Comparison of ENCODE assay signal across 33 mouse cellular contexts in genomic region chr17:36893387-36893786, GRCm38 (mm10). TPM values are rescaled to one million over a fixed set of nuclear protein-coding genes. Genes with fewer than 3 reads are reported as not detected.
DNase-seq lines count a peak whose midpoint lies in the region; ATAC-seq and TF ChIP-seq lines count a peak whose summit lies in the region.
"Had no signal": no experiment of that assay in that cellular context is flagged by ENCODE, and none has a peak within 500 bp of the region (broad histone marks: within the 10 kb centered on the region; RNA-seq: fewer than 3 reads in every experiment).

No protein-coding gene starts in this region.

- no peak for DNase-seq in cerebellum, adult 2 months
- DNase-seq in thymus, postnatal 4 days = no peak
- no peak for DNase-seq in B cell, adult 2 months
- DNase-seq: adrenal gland, adult 2 months; adrenal gland, postnatal 14 days; cerebellum, adult 11 months; cerebellum, adult 8-10 months; cerebellum, postnatal 10 days; cerebellum, postnatal 36 days; forebrain, postnatal 0 days; gastrocnemius, adult 2 months; gastrocnemius, postnatal 14 days; heart, adult 18-20 months; heart, postnatal 14 days; heart, postnatal 4 days had no signal

- H3K4me3 ChIP-seq in intestine, embryonic 15.5 days (replicated peaks) = no peak overlapping the region
- H3K4me3 ChIP-seq in intestine, embryonic 16.5 days (ENCODE audit: low read length) = no peak overlapping the region
- H3K4me3 ChIP-seq in cerebellum, adult 2 months (replicated peaks; ENCODE audit: insufficient read depth, low read depth, low read length) = no peak overlapping the region
- H3K4me3 ChIP-seq: embryonic facial prominence, embryonic 12.5 days; embryonic facial prominence, embryonic 15.5 days; gastrocnemius, adult 2 months; heart, embryonic 12.5 days; heart, embryonic 15.5 days had no signal

- H3K27ac ChIP-seq in intestine, embryonic 15.5 days = 0 out of 2 replicates have a peak overlapping the region, but pooled peaks have one; percentile 9
- H3K27ac ChIP-seq in intestine, embryonic 16.5 days (ENCODE audit: low read length) = no peak overlapping the region
- H3K27ac ChIP-seq in cerebellum, adult 2 months (ENCODE audit: insufficient read depth, low read length) = no peak overlapping the region
- H3K27ac ChIP-seq: embryonic facial prominence, embryonic 12.5 days; embryonic facial prominence, embryonic 15.5 days; gastrocnemius, adult 2 months; heart, embryonic 15.5 days; hindbrain, embryonic 14.5 days; hindbrain, postnatal 0 days had no signal

- TF ChIP-seq POLR2A in cerebellum, adult 2 months (IDR thresholded peaks at IDR 0.05; ENCODE audit: borderline replicate concordance, insufficient read depth, low read length) = no peak

- no peak for ATAC-seq in intestine, embryonic 15.5 days
- no peak for ATAC-seq in intestine, embryonic 16.5 days
- peak; percentile 40 for ATAC-seq in common myeloid progenitor, adult 5-6 weeks (replicated peaks; ENCODE audit: low read depth, poor library complexity, severe bottlenecking)
- 0 out of 2 replicates have a peak, but pooled peaks have one; percentile 21 for ATAC-seq in megakaryocyte-erythroid progenitor cell, adult 5-6 weeks (replicated peaks; ENCODE audit: low FRiP score, low TSS enrichment, poor library complexity, severe bottlenecking)
- ATAC-seq: forebrain, embryonic 14.5 days; forebrain, postnatal 0 days; hindbrain, postnatal 0 days; inflammation-experienced regulatory T-cells, adult 6 months had no signal

- 59% methylated on average over 5 of the region's 5 CpGs for WGBS in intestine, embryonic 15.5 days
- WGBS in intestine, embryonic 16.5 days = 54% methylated on average over 5 of the region's 5 CpGs
- 82% methylated on average over 5 of the region's 5 CpGs for WGBS in cerebellum, adult 2 months

- no peaks in the 10 kb centered on the region for H3K4me1 ChIP-seq in intestine, embryonic 15.5 days (replicated peaks)
- 0 out of 2 replicates have a peak, but pooled peaks cover 2% of the 10 kb centered on the region for H3K4me1 ChIP-seq in intestine, embryonic 16.5 days (ENCODE audit: control insufficient read depth, insufficient read depth, low read length)
- no peaks in the 10 kb centered on the region for H3K4me1 ChIP-seq in cerebellum, adult 2 months (ENCODE audit: control insufficient read depth, insufficient read depth, low read length)
- H3K4me1 ChIP-seq: embryonic facial prominence, embryonic 12.5 days; embryonic facial prominence, embryonic 15.5 days; heart, embryonic 12.5 days; heart, embryonic 15.5 days had no signal

- no peak overlapping the region for H3K4me2 ChIP-seq in intestine, embryonic 15.5 days (replicated peaks)
- no peak overlapping the region for H3K4me2 ChIP-seq in intestine, embryonic 16.5 days (ENCODE audit: low read depth, low read length)
- H3K4me2 ChIP-seq: embryonic facial prominence, embryonic 12.5 days; embryonic facial prominence, embryonic 15.5 days; heart, embryonic 12.5 days; heart, embryonic 15.5 days; hindbrain, embryonic 14.5 days had no signal

- no peaks in the 10 kb centered on the region for H3K9me3 ChIP-seq in intestine, embryonic 15.5 days
- H3K9me3 ChIP-seq in intestine, embryonic 16.5 days (ENCODE audit: control insufficient read depth, low read length) = no peaks in the 10 kb centered on the region
- H3K9me3 ChIP-seq: embryonic facial prominence, embryonic 12.5 days; embryonic facial prominence, embryonic 15.5 days; heart, embryonic 12.5 days; heart, embryonic 15.5 days had no signal

- no peaks in the 10 kb centered on the region for H3K27me3 ChIP-seq in intestine, embryonic 15.5 days (replicated peaks)
- no peaks in the 10 kb centered on the region for H3K27me3 ChIP-seq in intestine, embryonic 16.5 days (replicated peaks; ENCODE audit: control insufficient read depth, insufficient read depth, low read length)
- H3K27me3 ChIP-seq in cerebellum, adult 2 months (ENCODE audit: control insufficient read depth, insufficient read depth, low read length) = no peaks in the 10 kb centered on the region
- H3K27me3 ChIP-seq: embryonic facial prominence, embryonic 12.5 days had no signal

- no peak for TF ChIP-seq CTCF in cerebellum, adult 2 months (IDR thresholded peaks at IDR 0.05; ENCODE audit: borderline replicate concordance, insufficient read depth, low read depth, low read length)

- no peak overlapping the region for H3K9ac ChIP-seq in intestine, embryonic 15.5 days
- no peak overlapping the region for H3K9ac ChIP-seq in intestine, embryonic 16.5 days (ENCODE audit: low read depth, low read length)
- H3K9ac ChIP-seq: embryonic facial prominence, embryonic 12.5 days; embryonic facial prominence, embryonic 15.5 days; forebrain, postnatal 0 days; heart, embryonic 12.5 days; heart, embryonic 15.5 days; hindbrain, embryonic 14.5 days had no signal

- no peaks in the 10 kb centered on the region for H3K36me3 ChIP-seq in intestine, embryonic 15.5 days
- H3K36me3 ChIP-seq in intestine, embryonic 16.5 days (ENCODE audit: control insufficient read depth, insufficient read depth, low read length) = no peaks in the 10 kb centered on the region
- H3K36me3 ChIP-seq: embryonic facial prominence, embryonic 12.5 days; embryonic facial prominence, embryonic 15.5 days; heart, embryonic 12.5 days; heart, embryonic 15.5 days had no signal

RNA-seq across cellular contexts. Expression of gene Trim40, which starts 3.5 kb away (rescaled TPM):
- 0.78 and 1.2 TPM in 2 replicates for polyA plus RNA-seq in intestine, embryonic 15.5 days (2015; fragmentation: Nextera tagmentation; extraction: Ambion mirVana)
- 2.3 and 2.6 TPM in 2 replicates for polyA plus RNA-seq in intestine, embryonic 16.5 days (2015; fragmentation: Nextera tagmentation; extraction: Ambion mirVana)
- not detected in 2 replicates for total RNA-seq in common myeloid progenitor, adult 5-6 weeks (2017)
- not detected in 2 replicates for total RNA-seq in megakaryocyte-erythroid progenitor cell, adult 5-6 weeks (2014; fragmentation: Nextera tagmentation)
- not detected in 2 replicates for total RNA-seq in megakaryocyte-erythroid progenitor cell, adult 5-6 weeks (2017)
- polyA plus RNA-seq in cerebellum, adult 2 months (2012; rRNA removed) = 0.07 TPM in 1 of 2 replicates, not detected in the other
- total RNA-seq: adrenal gland, postnatal 14 days; gastrocnemius, adult 2 months; gastrocnemius, postnatal 14 days; gastrocnemius, postnatal 4 days; heart, adult 18-20 months; heart, postnatal 14 days; heart, postnatal 4 days; hindbrain, postnatal 0 days had no signal
- polyA plus RNA-seq: embryonic facial prominence, embryonic 12.5 days; embryonic facial prominence, embryonic 15.5 days; forebrain, embryonic 11.5 days; forebrain, embryonic 14.5 days; heart, embryonic 12.5 days; heart, embryonic 15.5 days; hindbrain, embryonic 11.5 days; hindbrain, embryonic 14.5 days; hindbrain, postnatal 0 days; inflammation-experienced regulatory T-cells, adult 6 months had no signal

RNA-seq across cellular contexts. Expression of gene Trim31, which starts 4.5 kb away (rescaled TPM):
- polyA plus RNA-seq in intestine, embryonic 15.5 days (2015; fragmentation: Nextera tagmentation; extraction: Ambion mirVana) = 43.1 and 47.6 TPM in 2 replicates
- 63.1 and 69.7 TPM in 2 replicates for polyA plus RNA-seq in intestine, embryonic 16.5 days (2015; fragmentation: Nextera tagmentation; extraction: Ambion mirVana)
- total RNA-seq in common myeloid progenitor, adult 5-6 weeks (2017) = not detected in 2 replicates
- not detected in 2 replicates for total RNA-seq in megakaryocyte-erythroid progenitor cell, adult 5-6 weeks (2014; fragmentation: Nextera tagmentation)
- total RNA-seq in megakaryocyte-erythroid progenitor cell, adult 5-6 weeks (2017) = not detected in 2 replicates
- polyA plus RNA-seq in cerebellum, adult 2 months (2012; rRNA removed) = not detected in 2 replicates
- total RNA-seq: adrenal gland, adult 2 months; adrenal gland, postnatal 14 days; adrenal gland, postnatal 4 days; ES-E14; forebrain, postnatal 0 days; gastrocnemius, adult 2 months; gastrocnemius, postnatal 14 days; gastrocnemius, postnatal 4 days; heart, adult 18-20 months; heart, postnatal 14 days; heart, postnatal 4 days; hindbrain, postnatal 0 days had no signal
- polyA plus RNA-seq: adrenal gland, adult 2 months; embryonic facial prominence, embryonic 12.5 days; embryonic facial prominence, embryonic 15.5 days; forebrain, embryonic 11.5 days; forebrain, embryonic 14.5 days; frontal cortex, adult 2 months; heart, embryonic 12.5 days; heart, embryonic 15.5 days; hindbrain, embryonic 11.5 days; hindbrain, embryonic 14.5 days; hindbrain, postnatal 0 days; inflammation-experienced regulatory T-cells, adult 6 months had no signal

RNA-seq across cellular contexts. Expression of gene Trim10, which starts 24.0 kb away (rescaled TPM):
- 4.8 and 5.2 TPM in 2 replicates for polyA plus RNA-seq in intestine, embryonic 15.5 days (2015; fragmentation: Nextera tagmentation; extraction: Ambion mirVana)
- polyA plus RNA-seq in intestine, embryonic 16.5 days (2015; fragmentation: Nextera tagmentation; extraction: Ambion mirVana) = 3.3 and 5.7 TPM in 2 replicates
- 4.3 and 8.9 TPM in 2 replicates for total RNA-seq in common myeloid progenitor, adult 5-6 weeks (2017)
- 7.5 and 9.6 TPM in 2 replicates for total RNA-seq in megakaryocyte-erythroid progenitor cell, adult 5-6 weeks (2014; fragmentation: Nextera tagmentation)
- 13.8 and 24.1 TPM in 2 replicates for total RNA-seq in megakaryocyte-erythroid progenitor cell, adult 5-6 weeks (2017)
- polyA plus RNA-seq in cerebellum, adult 2 months (2012; rRNA removed) = 0.06 and 0.13 TPM in 2 replicates
- total RNA-seq: ES-E14; forebrain, postnatal 0 days; gastrocnemius, adult 2 months; gastrocnemius, postnatal 14 days; hindbrain, postnatal 0 days had no signal
- polyA plus RNA-seq: inflammation-experienced regulatory T-cells, adult 6 months had no signal

RNA-seq across cellular contexts. Expression of gene Trim15, which starts 26.4 kb away (rescaled TPM):
- 4.6 and 6.1 TPM in 2 replicates for polyA plus RNA-seq in intestine, embryonic 15.5 days (2015; fragmentation: Nextera tagmentation; extraction: Ambion mirVana)
- polyA plus RNA-seq in intestine, embryonic 16.5 days (2015; fragmentation: Nextera tagmentation; extraction: Ambion mirVana) = 8.5 and 11.6 TPM in 2 replicates
- total RNA-seq in common myeloid progenitor, adult 5-6 weeks (2017) = 0.18 TPM in 1 of 2 replicates, not detected in the other
- total RNA-seq in megakaryocyte-erythroid progenitor cell, adult 5-6 weeks (2014; fragmentation: Nextera tagmentation) = not detected in 2 replicates
- not detected in 2 replicates for total RNA-seq in megakaryocyte-erythroid progenitor cell, adult 5-6 weeks (2017)
- polyA plus RNA-seq in cerebellum, adult 2 months (2012; rRNA removed) = 0.14 and 0.15 TPM in 2 replicates
- total RNA-seq: adrenal gland, adult 2 months; adrenal gland, postnatal 14 days; adrenal gland, postnatal 4 days; ES-E14; gastrocnemius, adult 2 months; gastrocnemius, postnatal 14 days; gastrocnemius, postnatal 4 days; heart, adult 18-20 months; heart, postnatal 14 days; heart, postnatal 4 days; hindbrain, postnatal 0 days had no signal
- polyA plus RNA-seq: adrenal gland, adult 2 months had no signal

RNA-seq across cellular contexts. Expression of gene Rnf39, which starts 49.3 kb away (rescaled TPM):
- 1.7 and 1.8 TPM in 2 replicates for polyA plus RNA-seq in intestine, embryonic 15.5 days (2015; fragmentation: Nextera tagmentation; extraction: Ambion mirVana)
- 1.8 and 2.4 TPM in 2 replicates for polyA plus RNA-seq in intestine, embryonic 16.5 days (2015; fragmentation: Nextera tagmentation; extraction: Ambion mirVana)
- total RNA-seq in common myeloid progenitor, adult 5-6 weeks (2017) = 0.05 TPM in 1 of 2 replicates, not detected in the other
- total RNA-seq in megakaryocyte-erythroid progenitor cell, adult 5-6 weeks (2014; fragmentation: Nextera tagmentation) = not detected in 2 replicates
- total RNA-seq in megakaryocyte-erythroid progenitor cell, adult 5-6 weeks (2017) = not detected in 2 replicates
- 5.6 and 6.5 TPM in 2 replicates for polyA plus RNA-seq in cerebellum, adult 2 months (2012; rRNA removed)
- total RNA-seq: gastrocnemius, postnatal 14 days had no signal
- polyA plus RNA-seq: heart, embryonic 12.5 days; inflammation-experienced regulatory T-cells, adult 6 months had no signal

Comparison
In these comparisons a context has a peak if more than half of its experiments do, and no peak if none do; other contexts are left out.
1. ATAC-seq: peak in common myeloid progenitor, adult 5-6 weeks (single experiment) and megakaryocyte-erythroid progenitor cell, adult 5-6 weeks (single experiment); none in intestine, embryonic 15.5 days (single experiment) and intestine, embryonic 16.5 days (single experiment).
2. RNA of gene Trim31, which starts 4.5 kb away (polyA plus RNA-seq): 63.1 to 69.7 TPM in intestine, embryonic 16.5 days and 43.1 to 47.6 TPM in intestine, embryonic 15.5 days; not detected in cerebellum, adult 2 months; every median in the first group is over 10 times any median in the second.